Mouse (Mus musculus) liver, embryonic 16.5 days (tissue): Measurements from ENCODE around the gene Zmynd10. TPM values are rescaled to one million over a fixed set of nuclear protein-coding genes. Genes with fewer than 3 reads are reported as not detected.
A peak's percentile ranks its signal among the peaks of the same experiment; 100 is the strongest.
"Not testable (repeated sequence)": the region's sequence is repeated elsewhere in the genome, so short reads cannot be mapped to it uniquely, and the experiment has no call there.

ENCODE experiments used
- ATAC-seq: fragments of 200-750 bp; cut with Nextera tagmentation; 2 replicates; pipeline ENCODE4 v1.8.0; 2017; ENCODE audit warnings: low read depth, mild to moderate bottlenecking, moderate number of reproducible peaks, moderate library complexity
- H3K27ac ChIP-seq: fragments of 300-500 bp; sonication (generic); 2 replicates; pipeline ENCODE4 v1.5.1; 2014; ENCODE audit warnings: mild to moderate bottlenecking, low read length
- H3K27me3 ChIP-seq: fragments of 300-500 bp; sonication (generic); 2 replicates; pipeline ENCODE4 v1.6.1; 2014; ENCODE audit warnings: low read depth, low read length, mixed read lengths; ENCODE audit not compliant: control insufficient read depth, insufficient read depth
- H3K36me3 ChIP-seq: fragments of 300-500 bp; sonication (generic); 2 replicates; pipeline ENCODE4 v1.6.1; 2014; ENCODE audit warnings: mild to moderate bottlenecking; ENCODE audit not compliant: control insufficient read depth, insufficient read depth
- H3K4me1 ChIP-seq: fragments of 300-500 bp; sonication (generic); 2 replicates; pipeline ENCODE4 v1.6.1; 2014; ENCODE audit warnings: low read depth, low read length, mixed read lengths; ENCODE audit not compliant: control insufficient read depth
- H3K4me2 ChIP-seq: fragments of 300-500 bp; sonication (generic); 2 replicates; pipeline ENCODE4 v1.6.1; 2014; ENCODE audit warnings: low read depth, low read length, mixed read lengths
- H3K4me3 ChIP-seq: fragments of 300-500 bp; sonication (generic); 2 replicates; pipeline ENCODE4 v1.5.1; 2014; ENCODE audit warnings: low read depth, mild to moderate bottlenecking, low read length
- H3K9ac ChIP-seq: fragments of 300-500 bp; sonication (generic); 2 replicates; pipeline ENCODE4 v1.6.1; 2014; ENCODE audit warnings: low read depth, low read length
- H3K9me3 ChIP-seq: fragments of 300-500 bp; sonication (generic); replicated peaks from 2 replicates; pipeline ENCODE4 v1.6.1; 2016; ENCODE audit warnings: low read length; ENCODE audit not compliant: control insufficient read depth
- WGBS: fragments of 180-500 bp; shearing (Covaris S2); extraction: QIAGEN DNeasy Blood & Tissue Kit; methylation state at CpG from one replicate; pipeline ENCODE4 v1.1.7; 2014; ENCODE audit not compliant: insufficient replicate concordance; 5-methylcytosine and 5-hydroxymethylcytosine counted together
- polyA plus RNA-seq: library from polyadenylated mRNA; unstranded; fragments of >200 nt; fragmentation: Nextera tagmentation; extraction: Ambion mirVana; gene quantifications from 2 replicates; pipeline ENCODE4 v1.2.1, GENCODE M21; 2015

Gene Zmynd10
- polyA plus RNA-seq, 1 experiment from 2014 or later = 2.4 TPM

DNA sequence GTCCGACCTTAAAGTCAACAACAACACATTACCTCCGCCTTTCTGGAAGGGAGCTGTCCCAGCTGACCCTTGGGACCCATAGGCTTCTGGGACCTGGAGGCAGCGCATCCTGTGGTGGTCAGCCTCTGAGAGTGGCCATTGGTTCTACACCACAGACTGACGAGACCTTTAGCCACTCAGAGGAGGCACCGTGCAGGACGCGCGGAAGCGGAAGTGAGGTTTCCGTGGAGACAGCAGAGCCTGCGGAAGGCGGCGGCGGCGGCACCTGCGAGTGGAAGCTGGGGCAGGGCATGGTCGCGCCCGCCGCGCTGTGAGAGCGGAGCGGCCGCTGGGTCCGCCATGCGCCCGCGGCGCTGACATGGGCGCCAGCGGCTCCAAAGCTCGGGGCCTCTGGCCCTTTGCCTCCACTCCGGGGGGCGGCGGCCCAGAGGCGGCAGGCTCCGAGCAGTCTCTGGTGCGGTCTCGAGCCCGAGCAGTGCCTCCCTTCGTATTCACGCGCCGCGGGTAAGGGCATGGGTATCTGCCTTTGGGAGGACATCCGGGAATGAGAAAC, 16.0 kb downstream of the Zmynd10 start, which contains the start of gene Tusc2:
Gene Tusc2 (plus strand): TSS at position 227 of the 553 bp plus-strand sequence.
- Histone ChIP-seq H3K27ac (peak within 1 kb of the TSS; percentile 83), H3K9me3 (no peaks in the 10 kb centered on the region), H3K4me3 (peak within 1 kb of the TSS; percentile 92), H3K27me3 (no peaks in the 10 kb centered on the region), H3K36me3 (peaks cover 35% of the 10 kb centered on the region), H3K9ac (peak within 1 kb of the TSS; percentile 92), H3K4me1 (peaks cover 40% of the 10 kb centered on the region), H3K4me2 (peak within 1 kb of the TSS; percentile 87)
- peak; percentile 96 for ATAC-seq
- under 1% methylated on average over 46 of the region's 46 CpGs for WGBS

GRCm38 (mm10) chr9:107565556-107565955, 18.5 kb downstream of the Zmynd10 start:
- H3K27me3 ChIP-seq, H3K4me2 ChIP-seq, H3K4me3 ChIP-seq, H3K9me3 ChIP-seq, ATAC-seq, H3K9ac ChIP-seq, H3K27ac ChIP-seq: not testable (repeated sequence)
- Histone ChIP-seq H3K36me3 (peaks cover 14% of the 10 kb centered on the region), H3K4me1 (peaks cover 53% of the 10 kb centered on the region)
- WGBS = 44% methylated on average over 5 of the region's 5 CpGs

- peak overlapping the region; percentile 92 for H3K27ac ChIP-seq
- no peak overlapping the region for H3K4me3 ChIP-seq
- peaks cover 10% of the 10 kb centered on the region for H3K36me3 ChIP-seq
- peaks cover 60% of the 10 kb centered on the region for H3K4me1 ChIP-seq
- no peak for ATAC-seq
- peak overlapping the region; percentile 17; the same call in 1 of the 2 replicates for H3K4me2 ChIP-seq
- H3K9me3 ChIP-seq = no peaks in the 10 kb centered on the region
- WGBS = 48% methylated on average over 15 of the region's 15 CpGs
- H3K9ac ChIP-seq = no peak overlapping the region
- no peaks in the 10 kb centered on the region for H3K27me3 ChIP-seq
Measured at GRCm38 (mm10) chr9:107566041-107566709, 19.1 kb downstream of the Zmynd10 start.

- peak overlapping the region; percentile 92 for H3K27ac ChIP-seq
- 38% methylated on average over 3 of the region's 3 CpGs for WGBS
- H3K4me2 ChIP-seq = peak overlapping the region; percentile 81; the same call in 1 of the 2 replicates
- H3K27me3 ChIP-seq = no peaks in the 10 kb centered on the region
- H3K36me3 ChIP-seq = peaks cover 4% of the 10 kb centered on the region
- no peaks in the 10 kb centered on the region for H3K9me3 ChIP-seq
- peak overlapping the region; percentile 21; the same call in 1 of the 2 replicates for H3K9ac ChIP-seq
- H3K4me1 ChIP-seq = peaks cover 66% of the 10 kb centered on the region
- no peak for ATAC-seq
- no peak overlapping the region for H3K4me3 ChIP-seq
Measured at GRCm38 (mm10) chr9:107566855-107567254, 19.8 kb downstream of the Zmynd10 start.

DNA sequence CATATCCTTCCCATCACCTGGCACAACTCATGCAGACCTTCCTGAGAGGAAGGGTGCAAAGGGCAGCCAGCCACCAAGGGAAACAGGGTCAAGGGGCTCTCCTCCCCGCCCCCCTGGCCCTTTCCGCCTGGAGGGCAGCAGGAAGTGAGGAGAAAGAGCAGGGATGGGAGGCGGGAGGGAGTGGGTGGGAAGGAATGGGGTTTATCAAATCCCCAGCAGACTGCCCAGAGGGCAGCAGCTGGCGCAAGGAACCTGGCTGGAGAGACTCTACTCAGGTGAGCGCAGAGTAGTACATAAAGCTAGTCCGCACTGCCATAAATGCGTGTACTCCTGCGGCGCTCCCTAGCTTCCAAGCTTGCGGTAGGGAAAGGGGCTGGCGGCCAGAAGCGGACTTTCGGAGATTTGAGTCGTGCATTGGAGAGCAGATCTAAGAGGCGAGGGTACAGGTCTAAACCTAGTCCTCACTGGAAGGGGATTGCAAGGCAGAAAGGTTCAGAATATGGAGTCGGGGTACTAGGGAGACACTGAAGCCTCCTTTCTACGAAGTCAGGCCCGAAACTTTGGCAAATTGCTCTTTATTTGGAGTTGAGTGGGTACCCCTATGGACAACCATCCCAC, 20.7 kb downstream of the Zmynd10 start, which contains the start of gene Hyal2:
Gene Hyal2 (plus strand): TSS at position 244 of the 618 bp plus-strand sequence.
- peak within 1 kb of the TSS; percentile 92 for H3K27ac ChIP-seq
- WGBS = 43% methylated on average over 18 of the region's 18 CpGs
- H3K4me1 ChIP-seq = peaks cover 73% of the 10 kb centered on the region
- no peaks in the 10 kb centered on the region for H3K27me3 ChIP-seq
- H3K4me3 ChIP-seq = peak within 1 kb of the TSS; percentile 74
- no peaks in the 10 kb centered on the region for H3K9me3 ChIP-seq
- peak within 1 kb of the TSS; percentile 81 for H3K4me2 ChIP-seq
- peaks cover 4% of the 10 kb centered on the region for H3K36me3 ChIP-seq
- peak within 1 kb of the TSS; percentile 80 for H3K9ac ChIP-seq
- no peak for ATAC-seq

DNA sequence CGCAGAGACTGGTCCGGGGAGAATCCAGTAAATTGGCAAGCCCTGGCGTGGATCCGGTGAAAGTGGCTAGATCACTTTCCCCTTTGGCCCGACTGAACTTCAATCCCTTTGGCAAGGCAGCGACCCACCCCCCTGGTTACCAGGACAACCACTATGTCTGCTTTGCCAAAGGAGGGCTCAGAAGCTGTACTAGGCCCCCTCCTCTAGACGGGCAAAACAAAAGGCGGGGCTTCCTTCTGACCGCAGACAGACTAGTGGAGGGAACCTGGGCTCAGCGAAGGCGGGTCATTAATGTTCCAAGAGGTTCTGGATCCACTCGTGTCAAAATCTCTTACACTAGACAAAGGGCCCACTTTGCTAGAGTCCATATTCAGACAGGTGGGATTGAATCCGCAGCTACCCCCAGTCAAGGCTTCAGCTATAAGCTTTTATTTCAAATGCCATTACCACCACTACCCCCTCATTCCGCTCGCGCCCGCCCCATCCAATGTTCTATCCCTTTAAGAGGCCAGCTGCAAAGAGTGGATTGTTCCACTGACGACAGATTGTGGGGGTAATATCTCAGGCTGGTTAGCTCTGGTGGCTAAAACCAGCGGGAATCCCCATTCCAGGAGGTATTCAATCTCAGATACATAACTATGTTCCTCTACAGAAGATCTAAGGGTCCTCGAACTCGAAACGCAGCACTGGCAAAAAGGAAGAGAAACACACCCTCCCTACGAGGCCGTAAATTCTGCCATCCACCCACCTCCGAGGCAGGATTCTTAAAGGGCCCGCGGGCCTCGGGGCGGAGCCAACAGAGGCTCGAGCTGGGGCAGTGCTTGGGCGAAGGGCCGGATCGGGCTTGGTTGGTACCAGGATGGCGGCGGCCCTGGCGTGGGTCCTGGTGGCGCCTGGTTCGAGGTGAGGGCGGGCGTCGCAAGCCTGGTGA, 21.5 kb downstream of the Zmynd10 start:
- peak; percentile 76 for ATAC-seq
- WGBS = under 1% methylated on average over 41 of the region's 41 CpGs
- Histone ChIP-seq H3K9ac (peak overlapping the region; percentile 80), H3K4me1 (peaks cover 75% of the 10 kb centered on the region), H3K27ac (peak overlapping the region; percentile 92), H3K36me3 (peaks cover 4% of the 10 kb centered on the region), H3K27me3 (no peaks in the 10 kb centered on the region), H3K4me2 (peak overlapping the region; percentile 81), H3K4me3 (peak overlapping the region; percentile 74), H3K9me3 (no peaks in the 10 kb centered on the region)

DNA sequence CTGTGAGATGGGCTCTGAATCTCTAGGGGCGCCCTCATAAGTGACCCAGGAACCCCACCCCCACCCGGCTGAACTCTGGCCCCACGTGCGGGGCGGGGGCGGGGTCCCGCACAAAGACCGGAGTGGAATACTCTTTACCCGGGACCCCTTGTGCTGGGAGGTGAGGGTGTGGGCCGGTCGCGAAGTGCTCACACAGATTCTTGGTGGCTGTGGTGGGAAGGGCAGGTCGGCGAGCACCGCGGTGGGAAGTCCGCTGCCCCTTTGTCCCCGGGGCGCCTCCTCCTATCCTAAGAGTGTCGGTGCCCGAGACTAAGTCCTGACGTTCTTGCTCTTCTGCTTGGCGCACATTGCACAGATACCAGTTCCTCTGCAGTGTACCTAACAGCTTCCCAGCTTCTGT, 22.2 kb downstream of the Zmynd10 start:
- peak overlapping the region; percentile 80 for H3K9ac ChIP-seq
- H3K4me1 ChIP-seq = peaks cover 69% of the 10 kb centered on the region
- H3K9me3 ChIP-seq = no peaks in the 10 kb centered on the region
- under 1% methylated on average over 23 of the region's 23 CpGs for WGBS
- peak overlapping the region; percentile 81 for H3K4me2 ChIP-seq
- H3K36me3 ChIP-seq = peaks cover 4% of the 10 kb centered on the region
- peak; percentile 2 for ATAC-seq
- no peaks in the 10 kb centered on the region for H3K27me3 ChIP-seq
- peak overlapping the region; percentile 74 for H3K4me3 ChIP-seq
- peak overlapping the region; percentile 92 for H3K27ac ChIP-seq

- H3K4me3 ChIP-seq = peak overlapping the region; percentile 74
- H3K9ac ChIP-seq = peak overlapping the region; percentile 80
- 61% methylated on average over 13 of the region's 13 CpGs for WGBS
- no peak for ATAC-seq
- H3K36me3 ChIP-seq = peaks cover 4% of the 10 kb centered on the region
- no peaks in the 10 kb centered on the region for H3K27me3 ChIP-seq
- H3K4me2 ChIP-seq = peak overlapping the region; percentile 81
- H3K4me1 ChIP-seq = peaks cover 67% of the 10 kb centered on the region
- H3K27ac ChIP-seq = peak overlapping the region; percentile 92
- no peaks in the 10 kb centered on the region for H3K9me3 ChIP-seq
Measured at GRCm38 (mm10) chr9:107570016-107570415, 22.9 kb downstream of the Zmynd10 start.
